Mouse (Mus musculus) inflammation-experienced regulatory T-cells, adult 6 months (primary cell): ENCODE measurements around the gene Phka2. TPM values are rescaled to one million over a fixed set of nuclear protein-coding genes. Genes with fewer than 3 reads are reported as not detected.

Experiments used
- ATAC-seq: one replicate; pipeline ENCODE4 v1.8.0; 2017
- polyA plus RNA-seq, 3 experiments: library from polyadenylated mRNA; unstranded; fragments of 100-300 nt; shearing (Covaris generic); gene quantifications; one replicate each; pipeline ENCODE4 v1.2.1; 2017

Gene Phka2
- polyA plus RNA-seq, 3 experiments from 2014 or later: 6.2 to 7.5 (median 6.3) TPM

DNA sequence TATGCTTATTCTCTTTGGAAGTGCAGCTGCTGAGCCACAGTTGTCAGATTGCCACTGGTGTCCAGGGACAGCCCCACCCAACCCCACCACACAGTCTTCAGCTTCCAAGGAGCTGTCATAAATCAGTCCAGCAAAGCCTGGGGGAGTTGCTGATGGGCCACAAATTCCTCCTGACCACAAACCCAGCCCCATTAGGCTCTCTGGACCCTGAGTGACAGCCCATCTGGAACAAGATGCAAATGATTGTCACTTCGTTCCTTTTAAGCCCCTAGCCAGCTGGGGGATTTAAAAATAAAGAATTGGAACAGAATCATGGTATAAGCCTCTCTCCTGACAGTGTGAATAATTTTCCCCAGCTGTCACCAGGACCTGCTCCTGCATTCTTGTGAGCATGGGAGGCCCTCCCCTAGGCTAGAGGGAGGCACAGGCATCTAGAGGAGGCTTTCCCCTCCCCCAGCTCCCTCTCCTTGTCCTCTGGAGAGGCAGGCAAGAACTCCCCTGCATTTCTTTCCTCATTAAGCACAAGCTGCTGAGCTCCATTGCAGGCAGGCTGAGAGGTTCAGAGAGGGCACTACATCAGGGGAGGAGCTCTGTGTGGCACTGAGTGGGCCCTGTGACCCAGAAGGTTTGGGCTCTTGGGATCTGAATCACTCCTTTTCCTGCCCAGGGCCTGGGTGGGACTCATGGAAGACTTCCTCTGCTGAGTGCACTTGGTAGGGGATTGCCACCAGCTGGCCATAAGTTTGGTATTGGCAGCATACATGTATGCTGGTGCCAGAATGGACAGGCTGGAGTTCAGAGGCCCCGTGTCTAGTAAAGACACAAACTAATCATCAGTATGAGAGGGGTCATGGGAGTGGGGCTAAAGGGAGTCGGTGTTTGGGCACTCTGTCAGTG is 96.8 kb downstream of the Phka2 start:
- ATAC-seq: no peak

DNA sequence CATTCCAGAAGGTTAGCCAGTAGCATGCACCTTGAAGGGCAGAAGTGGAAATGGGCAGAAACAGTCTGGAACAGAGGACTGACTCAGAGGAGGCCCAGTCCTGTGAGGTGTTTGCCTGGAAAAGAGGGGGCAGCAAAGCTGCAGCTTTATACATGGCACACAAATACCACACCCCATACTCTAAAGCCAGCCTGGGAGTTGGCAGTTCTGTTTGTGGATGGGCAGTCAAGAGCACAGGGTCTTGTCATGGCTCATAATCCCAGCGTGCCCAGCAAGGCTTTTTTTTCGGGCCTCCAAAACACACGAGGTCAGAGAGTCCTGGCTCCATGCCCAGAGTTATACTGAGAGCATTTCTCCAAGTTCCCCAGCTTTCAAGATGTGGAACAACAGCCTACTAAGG is 99.1 kb downstream of the Phka2 start:
- no peak for ATAC-seq

DNA sequence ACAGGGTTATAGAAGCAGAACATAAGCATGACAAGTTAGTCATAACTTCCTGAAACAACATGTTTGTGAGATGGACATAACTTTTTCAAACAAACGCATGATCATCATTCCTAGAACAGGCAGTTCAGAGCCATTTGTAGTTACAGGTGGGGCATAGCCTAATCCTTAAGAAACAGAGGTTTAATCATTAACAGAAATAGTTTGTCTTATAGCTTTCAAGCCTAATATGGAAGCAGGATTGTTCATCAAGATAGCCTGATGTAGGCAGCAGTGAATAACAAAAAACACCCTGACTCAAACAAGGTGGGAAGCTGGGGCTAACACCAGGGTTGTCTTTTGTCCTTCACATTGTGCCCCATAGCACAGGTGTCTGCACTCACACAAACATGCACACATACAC is 100.8 kb downstream of the Phka2 start:
- no peak for ATAC-seq

DNA sequence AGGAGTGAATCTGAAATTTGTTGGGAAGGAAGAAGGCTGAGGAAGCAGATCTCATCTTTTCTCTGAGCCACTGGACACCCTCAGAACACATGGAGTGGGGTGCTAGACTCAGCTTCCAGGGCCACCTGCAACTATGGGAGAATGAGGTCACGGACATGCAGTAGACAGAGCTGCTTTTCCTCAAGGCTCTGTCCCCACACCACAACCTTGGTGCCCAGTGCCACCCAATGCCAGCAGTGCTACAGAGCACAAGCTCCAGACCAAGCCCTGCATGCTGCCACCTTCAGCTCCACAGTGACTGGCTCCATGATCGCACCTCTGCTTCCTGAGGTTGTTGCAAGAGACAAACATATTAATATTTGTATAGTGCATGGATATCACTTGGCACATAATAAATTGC is 101.3 kb downstream of the Phka2 start:
- ATAC-seq: no peak

DNA sequence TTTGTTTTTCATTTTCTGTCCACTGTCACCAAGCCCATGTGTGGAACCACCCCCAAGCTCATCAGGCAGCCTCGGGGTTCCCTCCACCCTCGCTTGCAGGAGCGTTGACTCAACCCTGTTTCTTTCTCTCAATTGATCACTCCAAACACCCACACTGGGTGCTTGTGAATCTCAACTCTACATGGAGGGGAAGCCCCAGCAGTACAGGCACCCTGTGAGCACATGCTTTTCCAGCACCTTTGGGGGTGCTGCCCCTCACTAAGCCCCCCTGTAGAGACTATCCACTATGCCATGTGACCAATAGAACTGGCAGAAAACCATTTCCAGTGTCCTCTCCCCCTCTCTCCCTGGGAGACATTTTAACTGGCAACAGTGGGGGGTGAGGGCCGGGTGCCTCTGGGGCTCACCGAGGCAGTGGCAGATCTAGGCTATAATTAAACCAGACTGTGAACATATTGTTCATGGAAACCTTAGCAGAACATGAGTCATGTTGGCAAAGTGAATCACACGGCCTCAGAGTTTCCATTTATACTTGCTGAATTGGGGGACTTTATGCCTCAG is 102.1 kb downstream of the Phka2 start:
- ATAC-seq: peak; percentile 77

DNA sequence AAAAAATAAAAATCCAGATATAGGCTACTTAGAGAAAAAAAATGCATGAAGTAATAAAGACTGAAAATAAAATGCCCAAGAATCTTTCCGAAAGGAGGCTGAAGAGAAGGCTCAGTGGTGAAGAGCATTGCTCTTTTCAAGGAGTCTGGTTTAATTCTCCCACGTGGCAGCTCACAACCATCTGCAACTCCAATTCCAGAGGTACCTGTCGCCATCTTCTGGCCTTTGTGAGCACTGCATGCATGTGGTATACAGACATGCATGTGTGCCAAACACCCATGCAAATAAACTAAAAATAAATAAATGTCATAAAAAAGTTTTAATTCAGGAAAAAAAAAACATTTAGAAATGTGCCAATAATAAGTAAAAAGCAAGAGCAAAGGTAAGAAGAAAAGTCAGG is 107.9 kb downstream of the Phka2 start:
- ATAC-seq: no peak

DNA sequence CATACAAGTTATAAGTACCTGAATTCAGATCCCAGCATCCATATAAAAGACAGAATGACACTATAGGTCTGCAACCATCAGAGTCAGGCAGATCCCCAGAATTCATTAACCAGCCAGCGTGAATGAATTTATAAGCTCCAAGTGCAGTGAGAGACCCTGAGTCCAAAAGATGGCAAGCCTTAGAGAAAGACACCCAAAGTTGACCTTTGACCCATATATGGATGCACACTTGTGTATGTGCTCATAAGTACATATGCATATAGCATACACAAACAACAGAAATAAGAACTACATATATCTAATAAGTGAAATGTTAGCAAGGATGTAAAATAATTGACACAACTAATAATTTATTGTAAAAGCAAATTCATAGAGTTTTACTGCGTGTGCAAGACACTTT is 108.5 kb downstream of the Phka2 start:
- no peak for ATAC-seq

DNA sequence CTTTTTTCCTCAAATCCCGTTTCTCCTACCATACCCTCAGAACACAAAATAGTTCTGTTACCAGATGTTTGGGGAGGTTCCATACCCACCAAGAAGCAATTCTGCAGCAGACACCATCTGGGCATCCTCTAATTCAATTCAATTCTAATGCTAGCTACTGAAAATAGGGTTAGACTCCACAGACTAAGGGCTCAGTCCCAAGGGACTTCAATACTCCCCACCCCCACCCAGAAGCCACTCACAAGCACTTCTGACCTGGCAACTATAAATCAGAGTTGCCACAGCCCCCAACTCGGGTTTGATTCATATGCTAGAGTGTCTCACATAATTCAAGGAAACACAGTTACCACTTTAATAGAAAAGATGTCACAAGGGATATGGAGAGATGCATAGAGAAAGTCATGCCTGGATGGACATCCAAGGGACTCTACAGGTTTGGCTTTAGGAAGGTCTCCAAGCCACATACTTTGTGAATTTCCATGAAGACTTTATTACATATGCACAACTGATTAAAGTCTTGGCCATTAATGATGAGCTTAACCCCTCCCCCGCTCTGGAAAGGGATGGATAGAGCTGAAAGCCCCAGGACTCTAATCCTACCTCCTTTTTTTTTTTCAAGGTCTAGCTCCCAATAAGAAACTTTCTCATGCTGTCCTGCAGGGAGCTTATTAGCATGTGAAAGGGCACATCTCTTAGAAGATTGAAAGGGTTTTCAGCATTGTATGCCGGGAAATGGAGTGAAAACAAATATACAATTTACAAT is 109.1 kb downstream of the Phka2 start:
- no peak for ATAC-seq

Other genes with a start within 250 kb of the Phka2 start
- not detected for gene Adgrg2, start 111.5 kb upstream of the Phka2 start, polyA plus RNA-seq
- not detected for gene Ppef1, start 233.6 kb downstream of the Phka2 start, polyA plus RNA-seq